In genomic region chr12:74163080-74163479, GRCm38 (mm10) we compare ENCODE assay signal across 25 mouse cellular contexts.
DNase-seq lines count a peak whose midpoint lies in the region; ATAC-seq and TF ChIP-seq lines count a peak whose summit lies in the region.
"Had no signal": no experiment of that assay in that cellular context is flagged by ENCODE, and none has a peak within 500 bp of the region (broad histone marks: within the 10 kb centered on the region; RNA-seq: fewer than 3 reads in every experiment).

No protein-coding gene starts in this region.

- WGBS in forebrain, embryonic 15.5 days, result 73% methylated on average over 2 of the region's 2 CpGs
- 91% methylated on average over 2 of the region's 2 CpGs for WGBS in forebrain, embryonic 10.5 days
- 67% methylated on average over 2 of the region's 2 CpGs for WGBS in forebrain, postnatal 0 days
- WGBS in forebrain, embryonic 13.5 days, result 85% methylated on average over 2 of the region's 2 CpGs

- no peaks in the 10 kb centered on the region for H3K9me3 ChIP-seq in forebrain, embryonic 15.5 days
- H3K9me3 ChIP-seq in forebrain, embryonic 10.5 days, result no peaks in the 10 kb centered on the region
- no peaks in the 10 kb centered on the region for H3K9me3 ChIP-seq in forebrain, postnatal 0 days (ENCODE audit: low read length)
- no peaks in the 10 kb centered on the region for H3K9me3 ChIP-seq in forebrain, embryonic 13.5 days (replicated peaks)
- H3K9me3 ChIP-seq: embryonic facial prominence, embryonic 13.5 days; embryonic facial prominence, embryonic 15.5 days; G1E had no signal

- H3K4me1 ChIP-seq in forebrain, embryonic 15.5 days, result no peaks in the 10 kb centered on the region; the same call in 1 of the 2 replicates
- no peaks in the 10 kb centered on the region for H3K4me1 ChIP-seq in forebrain, embryonic 10.5 days
- H3K4me1 ChIP-seq in forebrain, postnatal 0 days (ENCODE audit: insufficient read depth), result 0 out of 2 replicates have a peak, but pooled peaks cover 5% of the 10 kb centered on the region
- no peaks in the 10 kb centered on the region for H3K4me1 ChIP-seq in forebrain, embryonic 13.5 days
- H3K4me1 ChIP-seq: embryonic facial prominence, embryonic 13.5 days; embryonic facial prominence, embryonic 15.5 days had no signal

- H3K36me3 ChIP-seq in forebrain, embryonic 15.5 days, result no peaks in the 10 kb centered on the region
- H3K36me3 ChIP-seq in forebrain, embryonic 10.5 days (replicated peaks), result no peaks in the 10 kb centered on the region
- no peaks in the 10 kb centered on the region for H3K36me3 ChIP-seq in forebrain, postnatal 0 days (ENCODE audit: insufficient read depth)
- no peaks in the 10 kb centered on the region for H3K36me3 ChIP-seq in forebrain, embryonic 13.5 days (ENCODE audit: poor library complexity, severe bottlenecking)
- H3K36me3 ChIP-seq: embryonic facial prominence, embryonic 13.5 days; embryonic facial prominence, embryonic 15.5 days; G1E had no signal

- no peak overlapping the region for H3K4me3 ChIP-seq in forebrain, embryonic 15.5 days
- no peak overlapping the region for H3K4me3 ChIP-seq in forebrain, embryonic 10.5 days
- no peak overlapping the region for H3K4me3 ChIP-seq in forebrain, postnatal 0 days (ENCODE audit: low read depth, low read length)
- no peak overlapping the region for H3K4me3 ChIP-seq in forebrain, embryonic 13.5 days
- H3K4me3 ChIP-seq: embryonic facial prominence, embryonic 13.5 days; embryonic facial prominence, embryonic 15.5 days; erythroblast, embryonic 14.5 days had no signal

- no peak overlapping the region for H3K9ac ChIP-seq in forebrain, embryonic 15.5 days (replicated peaks)
- no peak overlapping the region for H3K9ac ChIP-seq in forebrain, postnatal 0 days
- H3K9ac ChIP-seq in forebrain, embryonic 13.5 days, result no peak overlapping the region
- H3K9ac ChIP-seq: embryonic facial prominence, embryonic 13.5 days; embryonic facial prominence, embryonic 15.5 days had no signal

- H3K27me3 ChIP-seq in forebrain, embryonic 15.5 days, result no peaks in the 10 kb centered on the region
- H3K27me3 ChIP-seq in forebrain, embryonic 10.5 days (ENCODE audit: poor library complexity, severe bottlenecking), result no peaks in the 10 kb centered on the region
- H3K27me3 ChIP-seq in forebrain, postnatal 0 days (ENCODE audit: insufficient read depth, low read length), result no peaks in the 10 kb centered on the region
- no peaks in the 10 kb centered on the region for H3K27me3 ChIP-seq in forebrain, embryonic 13.5 days
- H3K27me3 ChIP-seq: CH12.LX; embryonic facial prominence, embryonic 13.5 days; embryonic facial prominence, embryonic 15.5 days had no signal

- ATAC-seq in forebrain, embryonic 15.5 days (replicated peaks), result no peak
- ATAC-seq in forebrain, postnatal 0 days, result peak; percentile 86
- no peak for ATAC-seq in forebrain, embryonic 13.5 days
- ATAC-seq: activated CD4-positive, CD25-positive, alpha-beta regulatory T cell, adult 4 months; CD4-positive, CD25-positive, alpha-beta regulatory T cell, adult 4 months; Patski had no signal

- no peak for DNase-seq in forebrain, embryonic 10.5 days (ENCODE audit: extremely low spot score, low spot score)
- peak; percentile 43 for DNase-seq in forebrain, postnatal 0 days
- peak; percentile 24 for DNase-seq in brain, embryonic 18.5 days (ENCODE audit: low read depth, low spot score)
- no peak for DNase-seq in right cerebral cortex, postnatal 25 days
- DNase-seq: adrenal gland, adult 8-10 months; adrenal gland, postnatal 14 days; adrenal gland, postnatal 36 days; B cell, adult 2 months; cerebellum, adult 11 months; cerebellum, adult 18-20 months; cerebellum, adult 8-10 months; cerebellum, adult 9-11 months; cerebellum, postnatal 14 days; cerebellum, postnatal 36 days; embryo, embryonic 11 days had no signal

- no peak for TF ChIP-seq CTCF in forebrain, postnatal 0 days (IDR thresholded peaks at IDR 0.05; ENCODE audit: low read depth)

- H3K4me2 ChIP-seq in forebrain, embryonic 15.5 days (replicated peaks), result no peak overlapping the region
- no peak overlapping the region for H3K4me2 ChIP-seq in forebrain, postnatal 0 days (ENCODE audit: low read depth)
- no peak overlapping the region for H3K4me2 ChIP-seq in forebrain, embryonic 13.5 days
- H3K4me2 ChIP-seq: embryonic facial prominence, embryonic 13.5 days; embryonic facial prominence, embryonic 15.5 days had no signal

- H3K27ac ChIP-seq in forebrain, embryonic 15.5 days (replicated peaks), result peak overlapping the region; percentile 57; the same call in 1 of the 2 replicates
- no peak overlapping the region for H3K27ac ChIP-seq in forebrain, embryonic 10.5 days
- peak overlapping the region; percentile 71; the same call in 1 of the 2 replicates for H3K27ac ChIP-seq in forebrain, postnatal 0 days (ENCODE audit: low read depth, low read length)
- H3K27ac ChIP-seq in forebrain, embryonic 13.5 days, result no peak overlapping the region
- H3K27ac ChIP-seq: embryonic facial prominence, embryonic 13.5 days; embryonic facial prominence, embryonic 15.5 days had no signal

Comparison
In these comparisons a context has a peak if more than half of its experiments do, and no peak if none do; other contexts are left out.
1. H3K27ac ChIP-seq: peak in forebrain, embryonic 15.5 days (single experiment) and forebrain, postnatal 0 days (single experiment); none in forebrain, embryonic 10.5 days (single experiment) and forebrain, embryonic 13.5 days (single experiment).
2. DNase-seq: peak in forebrain, postnatal 0 days (single experiment) and brain, embryonic 18.5 days (single experiment); none in forebrain, embryonic 10.5 days (single experiment) and right cerebral cortex, postnatal 25 days (single experiment).